Comparison of ENCODE assay signal across 12 mouse cellular contexts in the genomic region with DNA sequence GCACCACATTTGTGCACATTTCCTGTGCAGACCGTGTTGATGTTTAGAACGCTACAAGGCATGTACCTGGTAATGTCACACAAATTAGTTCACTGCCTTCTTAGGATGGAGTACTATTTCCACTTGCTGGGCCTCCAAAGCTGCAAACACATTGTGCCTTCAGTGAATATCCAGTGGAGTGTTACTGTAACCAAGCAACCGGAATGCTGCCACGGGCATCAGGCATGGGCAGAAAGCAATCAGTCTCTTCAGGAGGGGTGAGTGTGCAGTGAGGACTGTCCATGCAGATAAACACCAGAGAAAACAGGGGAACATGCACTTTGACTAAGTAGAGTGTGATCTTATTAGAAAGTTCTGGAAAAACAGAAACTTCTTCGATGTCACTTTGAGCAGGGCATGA.
A peak's percentile ranks its signal among the peaks of the same experiment; 100 is the strongest.
DNase-seq lines count a peak whose midpoint lies in the region; ATAC-seq and TF ChIP-seq lines count a peak whose summit lies in the region.
"Had no signal": no experiment of that assay in that cellular context is flagged by ENCODE, and none has a peak within 500 bp of the region (broad histone marks: within the 10 kb centered on the region; RNA-seq: fewer than 3 reads in every experiment).

No protein-coding gene starts in this region.

- H3K9ac ChIP-seq in forebrain, embryonic 16.5 days (replicated peaks; ENCODE audit: low read depth, low read length) = no peak overlapping the region
- no peak overlapping the region for H3K9ac ChIP-seq in kidney, postnatal 0 days (ENCODE audit: low read depth, low read length)
- no peak overlapping the region for H3K9ac ChIP-seq in neural tube, embryonic 11.5 days (ENCODE audit: low read length)
- H3K9ac ChIP-seq: lung, embryonic 14.5 days had no signal

- DNase-seq in cerebellum, postnatal 14 days = peak; percentile 19 to 24
- no peak for DNase-seq in cerebellum, adult 8-10 months
- DNase-seq in kidney, postnatal 0 days (ENCODE audit: low spot score) = peak; percentile 73
- peak; percentile 66 for DNase-seq in neural tube, embryonic 11.5 days (ENCODE audit: low spot score)
- no peak for DNase-seq in thymus, postnatal 14 days
- DNase-seq in urinary bladder, postnatal 10 days (ENCODE audit: low spot score) = no peak
- no peak for DNase-seq in left cerebral cortex, postnatal 10 days (ENCODE audit: extremely low spot score in 1 of 2, low spot score in 2 of 2)
- DNase-seq: adrenal gland, adult 2 months; cerebellum, postnatal 36 days; heart, postnatal 10 days; lung, embryonic 14.5 days had no signal

- no peaks in the 10 kb centered on the region for H3K9me3 ChIP-seq in forebrain, embryonic 16.5 days (ENCODE audit: control insufficient read depth, low read length)
- H3K9me3 ChIP-seq in kidney, postnatal 0 days (replicated peaks; ENCODE audit: low read length) = no peaks in the 10 kb centered on the region
- H3K9me3 ChIP-seq in neural tube, embryonic 11.5 days (ENCODE audit: control insufficient read depth, low read length) = no peaks in the 10 kb centered on the region

- H3K4me2 ChIP-seq in forebrain, embryonic 16.5 days (ENCODE audit: low read length) = no peak overlapping the region
- no peak overlapping the region for H3K4me2 ChIP-seq in kidney, postnatal 0 days (ENCODE audit: low read length)
- no peak overlapping the region for H3K4me2 ChIP-seq in neural tube, embryonic 11.5 days (ENCODE audit: low read depth)
- H3K4me2 ChIP-seq: lung, embryonic 14.5 days had no signal

- ATAC-seq in forebrain, embryonic 16.5 days = peak; percentile 98
- peak; percentile 95 for ATAC-seq in kidney, postnatal 0 days (replicated peaks; ENCODE audit: low FRiP score, low read depth)
- ATAC-seq in neural tube, embryonic 11.5 days (ENCODE audit: insufficient read depth, low FRiP score, low TSS enrichment) = peak; percentile 96

- no peak overlapping the region for H3K4me3 ChIP-seq in forebrain, embryonic 16.5 days (replicated peaks; ENCODE audit: low read length)
- no peak overlapping the region for H3K4me3 ChIP-seq in kidney, postnatal 0 days (replicated peaks; ENCODE audit: low read depth, low read length)
- no peak overlapping the region for H3K4me3 ChIP-seq in neural tube, embryonic 11.5 days (ENCODE audit: low read depth, low read length)

- intact Hi-C loops in left cerebral cortex, postnatal 10 days (cut with DNase I) = no loop called here

- TF ChIP-seq CTCF in kidney, postnatal 0 days (IDR thresholded peaks at IDR 0.05; ENCODE audit: low read depth) = no peak

- H3K36me3 ChIP-seq in forebrain, embryonic 16.5 days (ENCODE audit: control insufficient read depth, insufficient read depth) = no peaks in the 10 kb centered on the region
- H3K36me3 ChIP-seq in kidney, postnatal 0 days (ENCODE audit: insufficient read depth, low read length) = no peaks in the 10 kb centered on the region
- no peaks in the 10 kb centered on the region for H3K36me3 ChIP-seq in neural tube, embryonic 11.5 days (ENCODE audit: control insufficient read depth, insufficient read depth, low read length)

- peaks cover 9% of the 10 kb centered on the region for H3K4me1 ChIP-seq in forebrain, embryonic 16.5 days (replicated peaks; ENCODE audit: control insufficient read depth, insufficient read depth, low read length)
- no peaks in the 10 kb centered on the region for H3K4me1 ChIP-seq in kidney, postnatal 0 days (replicated peaks; ENCODE audit: insufficient read depth, low read length)
- peaks cover 5% of the 10 kb centered on the region; the same call in 1 of the 2 replicates for H3K4me1 ChIP-seq in neural tube, embryonic 11.5 days (ENCODE audit: control insufficient read depth, insufficient read depth, low read length)

- H3K27me3 ChIP-seq in forebrain, embryonic 16.5 days (replicated peaks; ENCODE audit: control insufficient read depth, insufficient read depth, low read length) = no peaks in the 10 kb centered on the region
- no peaks in the 10 kb centered on the region for H3K27me3 ChIP-seq in kidney, postnatal 0 days (ENCODE audit: insufficient read depth, low read length)
- H3K27me3 ChIP-seq in neural tube, embryonic 11.5 days (ENCODE audit: control insufficient read depth, insufficient read depth, low read length) = no peaks in the 10 kb centered on the region

- WGBS in forebrain, embryonic 16.5 days = 24% methylated on average over 5 of the region's 5 CpGs
- whole genome bisulfite sequencing in kidney, postnatal 0 days = 44% methylated on average over 5 of the region's 5 CpGs
- 46% methylated on average over 5 of the region's 5 CpGs for WGBS in neural tube, embryonic 11.5 days

- no peak overlapping the region for H3K27ac ChIP-seq in forebrain, embryonic 16.5 days (ENCODE audit: low read length)
- no peak overlapping the region for H3K27ac ChIP-seq in kidney, postnatal 0 days
- peak overlapping the region; percentile 36; the same call in 1 of the 2 replicates for H3K27ac ChIP-seq in neural tube, embryonic 11.5 days (ENCODE audit: low read depth, low read length)

Comparison
In these comparisons a context has a peak if more than half of its experiments do, and no peak if none do; other contexts are left out.
1. DNase-seq: peak in cerebellum, postnatal 14 days (2 of 2), kidney, postnatal 0 days (single experiment) and neural tube, embryonic 11.5 days (single experiment); none in cerebellum, adult 8-10 months (single experiment), thymus, postnatal 14 days (single experiment), urinary bladder, postnatal 10 days (single experiment) and left cerebral cortex, postnatal 10 days (0 of 2).
2. Peak in every context shown above with its lines, with median percentiles within 50 percentile points of each other: ATAC-seq.